Mouse (Mus musculus) intestine, embryonic 15.5 days (tissue): ENCODE measurements around the gene Tmem115. TPM values are rescaled to one million over a fixed set of nuclear protein-coding genes. Genes with fewer than 3 reads are reported as not detected.
"Not testable (repeated sequence)": the region's sequence is repeated elsewhere in the genome, so short reads cannot be mapped to it uniquely, and the experiment has no call there.

ENCODE experiments used
- ATAC-seq: fragments of 200-750 bp; cut with Nextera tagmentation; 2 replicates; pipeline ENCODE4 v1.8.0; 2017; ENCODE audit warnings: moderate TSS enrichment, moderate library complexity
- H3K27ac ChIP-seq: fragments of 300-500 bp; sonication (generic); 2 replicates; pipeline ENCODE4 v1.5.1; 2015; ENCODE audit warnings: mild to moderate bottlenecking, inconsistent platforms
- H3K27me3 ChIP-seq: fragments of 300-500 bp; sonication (generic); replicated peaks from 2 replicates; pipeline ENCODE4 v1.6.1; 2015; ENCODE audit warnings: inconsistent platforms
- H3K36me3 ChIP-seq: fragments of 300-500 bp; sonication (generic); 2 replicates; pipeline ENCODE4 v1.6.1; 2015; ENCODE audit warnings: inconsistent platforms
- H3K4me1 ChIP-seq: fragments of 300-500 bp; sonication (generic); replicated peaks from 2 replicates; pipeline ENCODE4 v1.6.1; 2015; ENCODE audit warnings: inconsistent platforms
- H3K4me2 ChIP-seq: fragments of 300-500 bp; sonication (generic); replicated peaks from 2 replicates; pipeline ENCODE4 v1.6.1; 2015; ENCODE audit warnings: mild to moderate bottlenecking, inconsistent platforms
- H3K4me3 ChIP-seq: fragments of 300-500 bp; sonication (generic); replicated peaks from 2 replicates; pipeline ENCODE4 v1.5.1; 2015; ENCODE audit warnings: inconsistent platforms
- H3K9ac ChIP-seq: fragments of 300-500 bp; sonication (generic); 2 replicates; pipeline ENCODE4 v1.6.1; 2015; ENCODE audit warnings: inconsistent platforms
- H3K9me3 ChIP-seq: fragments of 300-500 bp; sonication (generic); 2 replicates; pipeline ENCODE4 v1.6.1; 2016; ENCODE audit warnings: inconsistent platforms
- WGBS: fragments of 180-500 bp; shearing (Covaris S2); methylation state at CpG from one replicate; pipeline ENCODE4 v1.1.7; 2015; 5-methylcytosine and 5-hydroxymethylcytosine counted together
- polyA plus RNA-seq: library from polyadenylated mRNA; unstranded; fragments of >200 nt; fragmentation: Nextera tagmentation; extraction: Ambion mirVana; gene quantifications from 2 replicates; pipeline ENCODE4 v1.2.1, GENCODE M21; 2015

The Tmem115 gene
- polyA plus RNA-seq, 1 experiment from 2014 or later = 42.2 TPM

GRCm38 (mm10) chr9:107568331-107569261 lies 34.9 kb downstream of the Tmem115 start:
- H3K27me3 ChIP-seq = no peaks in the 10 kb centered on the region
- WGBS = under 1% methylated on average over 41 of the region's 41 CpGs
- H3K27ac ChIP-seq = peak overlapping the region; percentile 83
- H3K4me2 ChIP-seq = peak overlapping the region; percentile 72
- H3K4me1 ChIP-seq = peaks cover 58% of the 10 kb centered on the region
- H3K36me3 ChIP-seq = peaks cover 24% of the 10 kb centered on the region
- ATAC-seq = peak; percentile 89
- H3K4me3 ChIP-seq = peak overlapping the region; percentile 70
- no peaks in the 10 kb centered on the region for H3K9me3 ChIP-seq
- peak overlapping the region; percentile 69 for H3K9ac ChIP-seq

- Histone ChIP-seq H3K27ac (peak overlapping the region; percentile 83), H3K9ac (peak overlapping the region; percentile 69), H3K36me3 (peaks cover 24% of the 10 kb centered on the region), H3K27me3 (no peaks in the 10 kb centered on the region), H3K4me2 (peak overlapping the region; percentile 72), H3K9me3 (no peaks in the 10 kb centered on the region), H3K4me1 (peaks cover 52% of the 10 kb centered on the region), H3K4me3 (peak overlapping the region; percentile 70)
- peak; percentile 36 for ATAC-seq
- WGBS = 1% methylated on average over 23 of the region's 23 CpGs
Observed at GRCm38 (mm10) chr9:107569270-107569669, 35.5 kb downstream of the Tmem115 start.

GRCm38 (mm10) chr9:107570016-107570415 lies 36.3 kb downstream of the Tmem115 start:
- Histone ChIP-seq H3K27ac (peak overlapping the region; percentile 83), H3K36me3 (peaks cover 27% of the 10 kb centered on the region), H3K4me3 (peak overlapping the region; percentile 70), H3K4me2 (peak overlapping the region; percentile 72), H3K9me3 (no peaks in the 10 kb centered on the region), H3K4me1 (peaks cover 51% of the 10 kb centered on the region), H3K9ac (peak overlapping the region; percentile 69), H3K27me3 (no peaks in the 10 kb centered on the region)
- no peak for ATAC-seq
- WGBS = 38% methylated on average over 13 of the region's 13 CpGs

- peak overlapping the region; percentile 69; the same call in 1 of the 2 replicates for H3K9ac ChIP-seq
- peak overlapping the region; percentile 72 for H3K4me2 ChIP-seq
- H3K27ac ChIP-seq = 0 out of 2 replicates have a peak overlapping the region, but pooled peaks have one; percentile 11
- H3K36me3 ChIP-seq = peaks cover 27% of the 10 kb centered on the region
- H3K9me3 ChIP-seq = no peaks in the 10 kb centered on the region
- peaks cover 49% of the 10 kb centered on the region for H3K4me1 ChIP-seq
- H3K4me3 ChIP-seq = peak overlapping the region; percentile 70
- no peak for ATAC-seq
- H3K27me3 ChIP-seq = no peaks in the 10 kb centered on the region
- 75% methylated on average over 21 of the region's 21 CpGs for WGBS
Observed at GRCm38 (mm10) chr9:107570845-107571244, 37.1 kb downstream of the Tmem115 start.

- peak overlapping the region; percentile 14; the same call in 1 of the 2 replicates for H3K27ac ChIP-seq
- no peak overlapping the region for H3K9ac ChIP-seq
- WGBS = 82% methylated on average over 22 of the region's 22 CpGs
- H3K9me3 ChIP-seq = no peaks in the 10 kb centered on the region
- peaks cover 27% of the 10 kb centered on the region for H3K36me3 ChIP-seq
- ATAC-seq = no peak
- H3K4me3 ChIP-seq = no peak overlapping the region
- peak overlapping the region; percentile 72 for H3K4me2 ChIP-seq
- H3K27me3 ChIP-seq = no peaks in the 10 kb centered on the region
- peaks cover 50% of the 10 kb centered on the region for H3K4me1 ChIP-seq
Observed at GRCm38 (mm10) chr9:107571534-107572326, 38.0 kb downstream of the Tmem115 start.

- Histone ChIP-seq H3K27me3 (no peaks in the 10 kb centered on the region), H3K4me1 (peaks cover 51% of the 10 kb centered on the region), H3K4me2 (no peak overlapping the region), H3K4me3 (no peak overlapping the region), H3K27ac (no peak overlapping the region), H3K9me3 (no peaks in the 10 kb centered on the region), H3K9ac (no peak overlapping the region), H3K36me3 (peaks cover 27% of the 10 kb centered on the region)
- WGBS = 97% methylated on average over 2 of the region's 2 CpGs
- ATAC-seq = no peak
Observed at GRCm38 (mm10) chr9:107572327-107572662, 38.5 kb downstream of the Tmem115 start.

- H3K9ac ChIP-seq, H3K4me3 ChIP-seq, H3K27ac ChIP-seq, ATAC-seq, H3K4me2 ChIP-seq, H3K9me3 ChIP-seq, H3K27me3 ChIP-seq: not testable (repeated sequence)
- Histone ChIP-seq H3K4me1 (peaks cover 45% of the 10 kb centered on the region), H3K36me3 (peaks cover 27% of the 10 kb centered on the region)
- 83% methylated on average over 6 of the region's 6 CpGs for WGBS
Observed at GRCm38 (mm10) chr9:107573774-107574173, 40.0 kb downstream of the Tmem115 start.

GRCm38 (mm10) chr9:107575579-107576356 lies 42.0 kb downstream of the Tmem115 start:
- H3K27ac ChIP-seq = peak overlapping the region; percentile 59
- H3K36me3 ChIP-seq = peaks cover 22% of the 10 kb centered on the region
- H3K4me3 ChIP-seq = no peak overlapping the region
- H3K4me1 ChIP-seq = peaks cover 38% of the 10 kb centered on the region
- peak; percentile 75 for ATAC-seq
- WGBS = 61% methylated on average over 14 of the region's 14 CpGs
- H3K27me3 ChIP-seq = no peaks in the 10 kb centered on the region
- no peak overlapping the region for H3K9ac ChIP-seq
- peak overlapping the region; percentile 1; the same call in 1 of the 2 replicates for H3K4me2 ChIP-seq
- H3K9me3 ChIP-seq = no peaks in the 10 kb centered on the region

- Histone ChIP-seq H3K4me3 (peak within 1 kb of the TSS; percentile 36), H3K4me2 (peak within 1 kb of the TSS; percentile 67), H3K27me3 (no peaks in the 10 kb centered on the region), H3K9ac (peak within 1 kb of the TSS; percentile 50), H3K36me3 (peaks cover 17% of the 10 kb centered on the region), H3K27ac (peak within 1 kb of the TSS; percentile 59), H3K4me1 (peaks cover 36% of the 10 kb centered on the region), H3K9me3 (no peaks in the 10 kb centered on the region)
- ATAC-seq = peak; percentile 74
- 18% methylated on average over 16 of the region's 16 CpGs for WGBS
Observed at GRCm38 (mm10) chr9:107576357-107577107, 42.8 kb downstream of the Tmem115 start, which contains the start of gene Hyal1. Hyal1 (plus strand) TSS chr9:107576927.

- no peak for ATAC-seq
- 90% methylated on average over 10 of the region's 10 CpGs for WGBS
- 0 out of 2 replicates have a peak overlapping the region, but pooled peaks have one; percentile 8 for H3K9ac ChIP-seq
- H3K27ac ChIP-seq = no peak overlapping the region
- H3K4me1 ChIP-seq = peaks cover 36% of the 10 kb centered on the region
- no peak overlapping the region for H3K4me3 ChIP-seq
- H3K36me3 ChIP-seq = peaks cover 8% of the 10 kb centered on the region
- H3K27me3 ChIP-seq = no peaks in the 10 kb centered on the region
- H3K4me2 ChIP-seq = no peak overlapping the region
- no peaks in the 10 kb centered on the region for H3K9me3 ChIP-seq
Observed at GRCm38 (mm10) chr9:107577871-107578270, 44.1 kb downstream of the Tmem115 start.

GRCm38 (mm10) chr9:107578587-107578986 lies 44.8 kb downstream of the Tmem115 start, which contains the start of gene Naa80:
Naa80 (plus strand) TSS chr9:107578887.
- Histone ChIP-seq H3K4me3 (no peak within 1 kb of the TSS), H3K4me2 (no peak within 1 kb of the TSS), H3K36me3 (peaks cover 10% of the 10 kb centered on the region), H3K27me3 (no peaks in the 10 kb centered on the region), H3K4me1 (peaks cover 36% of the 10 kb centered on the region), H3K9ac (0 out of 2 replicates have a peak within 1 kb of the TSS, but pooled peaks have one; percentile 8), H3K27ac (no peak within 1 kb of the TSS; the same call in 1 of the 2 replicates), H3K9me3 (no peaks in the 10 kb centered on the region)
- 69% methylated on average over 3 of the region's 3 CpGs for WGBS
- no peak for ATAC-seq
